Mouse (Mus musculus): ENCODE measurements around the gene Hmces. TPM values are rescaled to one million over a fixed set of nuclear protein-coding genes. Genes with fewer than 3 reads are reported as not detected.

The Hmces gene
- polyA plus RNA-seq, 1 experiment from 2014 or later: 47.1 TPM

DNA sequence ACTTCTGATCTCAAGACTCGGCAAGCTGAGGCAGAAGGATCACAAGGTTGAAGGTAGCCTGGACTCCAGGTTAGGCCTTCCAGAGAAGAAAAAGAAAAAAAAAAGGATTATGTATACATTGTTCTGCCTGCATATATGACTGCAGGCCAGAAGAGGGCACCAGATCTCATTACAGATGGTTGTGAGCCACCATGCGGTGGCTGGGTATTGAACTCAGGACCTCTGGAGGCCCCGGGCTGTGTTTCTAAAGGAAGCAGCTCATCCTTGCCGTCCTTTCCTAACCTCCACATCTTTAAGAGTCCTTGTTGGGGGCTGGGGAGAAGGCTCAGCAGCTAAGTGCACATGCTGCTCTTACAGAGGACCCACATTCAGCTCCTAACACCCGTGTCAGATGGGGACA, 7.1 kb upstream of the Hmces start:
- no peak overlapping the region for H3K4me3 ChIP-seq (replicated peaks; ENCODE audit: low read depth, low read length)
- H3K27me3 ChIP-seq (ENCODE audit: insufficient read depth, low read length): no peaks in the 10 kb centered on the region
- peak; percentile 25 for DNase-seq (ENCODE audit: low spot score)
- WGBS: 71% methylated on average over 5 of the region's 5 CpGs
- TF ChIP-seq CTCF (IDR thresholded peaks at IDR 0.05; ENCODE audit: low read depth): peak; percentile 70
- no peak overlapping the region for H3K27ac ChIP-seq
- peaks cover 75% of the 10 kb centered on the region for H3K36me3 ChIP-seq (ENCODE audit: insufficient read depth, low read length)
- H3K4me2 ChIP-seq (ENCODE audit: low read length): no peak overlapping the region
- no peaks in the 10 kb centered on the region for H3K4me1 ChIP-seq (replicated peaks; ENCODE audit: insufficient read depth, low read length)
- no peaks in the 10 kb centered on the region for H3K9me3 ChIP-seq (replicated peaks; ENCODE audit: low read length)
- H3K9ac ChIP-seq (ENCODE audit: low read depth, low read length): no peak overlapping the region
- ATAC-seq (replicated peaks; ENCODE audit: low FRiP score, low read depth): no peak

DNA sequence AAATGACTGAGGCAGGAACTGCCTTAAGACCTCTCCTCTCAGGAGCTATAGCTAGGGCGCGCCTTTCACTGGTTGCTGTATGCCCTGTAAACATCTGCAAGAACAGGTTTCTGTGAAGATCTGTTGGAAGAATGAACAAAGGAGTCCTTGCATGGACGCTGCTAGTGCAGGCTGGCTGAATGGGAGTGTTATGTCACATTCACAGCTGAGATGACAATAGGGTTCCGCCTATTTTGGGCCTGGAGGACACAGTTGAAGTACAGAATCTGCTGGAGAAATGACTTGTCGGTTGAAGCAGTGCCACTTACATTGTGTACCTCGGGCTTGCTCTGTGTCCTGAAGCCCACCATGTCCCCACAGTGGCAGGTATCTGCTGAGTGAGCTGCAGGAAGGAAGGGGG, 4.6 kb upstream of the Hmces start:
- Histone ChIP-seq H3K4me1 (replicated peaks; ENCODE audit: insufficient read depth, low read length) (0 out of 2 replicates have a peak, but pooled peaks cover 4% of the 10 kb centered on the region), H3K4me2 (ENCODE audit: low read length) (no peak overlapping the region), H3K27ac (no peak overlapping the region), H3K27me3 (ENCODE audit: insufficient read depth, low read length) (no peaks in the 10 kb centered on the region), H3K9ac (ENCODE audit: low read depth, low read length) (no peak overlapping the region), H3K9me3 (replicated peaks; ENCODE audit: low read length) (no peaks in the 10 kb centered on the region), H3K4me3 (replicated peaks; ENCODE audit: low read depth, low read length) (no peak overlapping the region), H3K36me3 (ENCODE audit: insufficient read depth, low read length) (peaks cover 56% of the 10 kb centered on the region)
- DNase-seq (ENCODE audit: low spot score) (no peak), ATAC-seq (replicated peaks; ENCODE audit: low FRiP score, low read depth) (no peak)
- 92% methylated on average over 6 of the region's 6 CpGs for WGBS
- TF ChIP-seq CTCF (IDR thresholded peaks at IDR 0.05; ENCODE audit: low read depth): no peak

DNA sequence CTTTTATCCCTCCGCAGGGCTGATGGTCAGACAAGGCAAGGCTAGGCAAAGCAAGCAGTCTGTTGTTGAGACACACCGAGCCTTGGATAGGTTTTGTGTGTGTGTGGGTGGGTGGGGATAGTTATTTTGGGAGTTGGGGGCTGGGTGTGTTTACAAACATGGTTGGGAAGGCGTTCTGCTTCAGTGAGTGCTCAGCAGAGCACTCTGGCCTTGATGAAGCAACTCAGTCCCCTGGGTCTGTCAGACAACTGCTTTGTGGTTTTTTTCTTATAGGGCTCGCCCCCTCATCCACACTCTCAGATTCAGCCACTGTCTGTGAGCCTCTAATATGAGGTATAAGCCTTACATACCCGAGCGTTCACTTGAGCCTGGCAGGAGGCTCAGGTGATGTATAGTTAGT, 2.2 kb upstream of the Hmces start:
- Histone ChIP-seq H3K27me3 (ENCODE audit: insufficient read depth, low read length) (no peaks in the 10 kb centered on the region), H3K4me3 (replicated peaks; ENCODE audit: low read depth, low read length) (no peak overlapping the region), H3K27ac (no peak overlapping the region), H3K36me3 (ENCODE audit: insufficient read depth, low read length) (peaks cover 47% of the 10 kb centered on the region), H3K9me3 (replicated peaks; ENCODE audit: low read length) (no peaks in the 10 kb centered on the region), H3K4me1 (replicated peaks; ENCODE audit: insufficient read depth, low read length) (peaks cover 7% of the 10 kb centered on the region; the same call in 1 of the 2 replicates), H3K9ac (ENCODE audit: low read depth, low read length) (no peak overlapping the region), H3K4me2 (ENCODE audit: low read length) (no peak overlapping the region)
- TF ChIP-seq CTCF (IDR thresholded peaks at IDR 0.05; ENCODE audit: low read depth): no peak
- WGBS: 68% methylated on average over 6 of the region's 6 CpGs
- DNase-seq (ENCODE audit: low spot score): no peak
- ATAC-seq (replicated peaks; ENCODE audit: low FRiP score, low read depth): no peak

DNA sequence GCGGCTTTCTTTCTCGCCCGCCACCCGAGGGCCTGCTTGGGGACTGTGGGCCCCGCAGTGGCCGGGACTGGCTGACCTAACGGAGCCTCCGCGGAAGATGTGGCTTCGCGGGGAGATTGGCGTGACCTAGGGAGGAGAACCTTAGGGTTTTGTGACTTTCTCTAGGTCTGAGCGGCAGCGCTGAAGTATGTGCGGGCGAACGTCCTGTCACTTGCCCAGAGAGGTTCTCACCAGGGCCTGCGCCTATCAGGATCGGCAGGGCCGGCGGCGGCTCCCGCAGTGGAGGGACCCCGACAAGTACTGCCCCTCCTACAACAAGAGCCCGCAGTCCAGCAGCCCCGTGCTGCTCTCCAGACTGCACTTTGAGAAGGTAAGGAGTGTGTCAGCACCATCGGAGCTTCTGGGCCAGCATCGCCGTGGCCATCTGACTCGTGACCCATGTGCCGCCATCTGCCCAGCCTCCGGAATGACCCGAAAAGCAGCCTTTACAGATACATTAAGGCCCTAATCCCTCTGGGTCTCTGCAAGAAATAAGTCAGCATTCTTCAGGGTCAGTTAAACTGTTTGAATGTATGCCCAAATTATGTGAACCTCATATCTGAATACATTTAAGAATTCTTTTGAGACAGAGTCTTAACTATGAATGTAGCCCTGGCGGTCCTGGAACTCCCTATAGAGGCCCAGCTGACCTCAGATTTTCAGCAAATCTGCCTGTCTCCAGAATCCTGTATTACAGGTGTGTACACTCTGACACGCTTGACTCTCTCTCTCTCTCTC, 779 bp downstream of the Hmces start:
- Histone ChIP-seq H3K4me1 (replicated peaks; ENCODE audit: insufficient read depth, low read length) (peaks cover 7% of the 10 kb centered on the region; the same call in 1 of the 2 replicates), H3K27ac (peak overlapping the region; percentile 89), H3K27me3 (ENCODE audit: insufficient read depth, low read length) (no peaks in the 10 kb centered on the region), H3K36me3 (ENCODE audit: insufficient read depth, low read length) (peaks cover 33% of the 10 kb centered on the region), H3K9me3 (replicated peaks; ENCODE audit: low read length) (no peaks in the 10 kb centered on the region), H3K4me3 (replicated peaks; ENCODE audit: low read depth, low read length) (peak overlapping the region; percentile 78), H3K9ac (ENCODE audit: low read depth, low read length) (peak overlapping the region; percentile 84), H3K4me2 (ENCODE audit: low read length) (peak overlapping the region; percentile 72)
- ATAC-seq (replicated peaks; ENCODE audit: low FRiP score, low read depth) (peak; percentile 59), DNase-seq (ENCODE audit: low spot score) (peak; percentile 51)
- WGBS: 2% methylated on average over 35 of the region's 35 CpGs
- TF ChIP-seq CTCF (IDR thresholded peaks at IDR 0.05; ENCODE audit: low read depth): no peak

DNA sequence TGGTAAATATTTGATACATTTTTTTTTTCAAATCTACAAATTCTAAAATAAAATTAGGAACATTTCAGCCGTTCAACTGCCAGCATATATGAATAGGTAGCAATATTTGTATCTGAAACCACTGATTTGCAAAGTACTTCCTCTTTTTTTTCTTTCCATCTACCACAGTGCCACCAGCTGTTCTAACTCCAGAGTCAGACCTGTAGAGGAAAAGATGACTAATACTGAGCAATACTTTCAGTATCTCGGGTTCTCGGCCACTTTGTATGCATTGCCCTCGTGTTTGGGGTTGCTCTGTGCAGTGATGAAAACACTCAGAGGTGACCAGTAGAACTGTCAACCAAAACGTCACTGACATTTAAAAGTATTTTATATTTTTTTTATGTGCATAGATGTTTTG, 2.2 kb downstream of the Hmces start:
- Histone ChIP-seq H3K27ac (no peak overlapping the region), H3K36me3 (ENCODE audit: insufficient read depth, low read length) (peaks cover 39% of the 10 kb centered on the region), H3K4me2 (ENCODE audit: low read length) (no peak overlapping the region), H3K27me3 (ENCODE audit: insufficient read depth, low read length) (no peaks in the 10 kb centered on the region), H3K4me1 (replicated peaks; ENCODE audit: insufficient read depth, low read length) (peaks cover 7% of the 10 kb centered on the region; the same call in 1 of the 2 replicates), H3K9me3 (replicated peaks; ENCODE audit: low read length) (no peaks in the 10 kb centered on the region), H3K4me3 (replicated peaks; ENCODE audit: low read depth, low read length) (no peak overlapping the region), H3K9ac (ENCODE audit: low read depth, low read length) (no peak overlapping the region)
- DNase-seq (ENCODE audit: low spot score): peak; percentile 20
- no peak for TF ChIP-seq CTCF (IDR thresholded peaks at IDR 0.05; ENCODE audit: low read depth)
- 77% methylated on average over 5 of the region's 5 CpGs for WGBS
- ATAC-seq (replicated peaks; ENCODE audit: low FRiP score, low read depth): no peak

DNA sequence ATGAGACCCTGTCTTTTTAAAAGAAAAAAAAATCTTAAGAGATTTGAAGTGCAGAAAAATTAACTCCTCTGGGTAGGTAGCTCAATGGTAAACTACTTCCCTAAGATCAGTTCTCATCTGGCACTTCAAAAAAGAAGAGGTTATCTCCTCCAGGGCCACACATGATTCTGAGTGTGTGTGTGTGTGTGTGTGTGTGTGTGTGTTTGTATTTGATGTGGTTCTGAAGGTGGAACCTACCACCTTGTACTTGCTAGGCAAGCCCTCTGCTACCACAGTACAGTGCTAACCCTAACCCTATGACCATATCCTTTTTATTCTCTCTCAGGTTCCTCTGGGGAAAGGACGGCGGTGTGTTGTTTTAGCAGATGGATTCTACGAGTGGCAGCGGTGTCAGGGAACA, 7.5 kb downstream of the Hmces start:
- WGBS: 95% methylated on average over 4 of the region's 4 CpGs
- no peak for TF ChIP-seq CTCF (IDR thresholded peaks at IDR 0.05; ENCODE audit: low read depth)
- no peaks in the 10 kb centered on the region for H3K27me3 ChIP-seq (ENCODE audit: insufficient read depth, low read length)
- no peak overlapping the region for H3K4me2 ChIP-seq (ENCODE audit: low read length)
- no peak overlapping the region for H3K27ac ChIP-seq
- no peaks in the 10 kb centered on the region for H3K9me3 ChIP-seq (replicated peaks; ENCODE audit: low read length)
- DNase-seq (ENCODE audit: low spot score) (no peak), ATAC-seq (replicated peaks; ENCODE audit: low FRiP score, low read depth) (no peak)
- no peak overlapping the region for H3K9ac ChIP-seq (ENCODE audit: low read depth, low read length)
- H3K36me3 ChIP-seq (ENCODE audit: insufficient read depth, low read length): peaks cover 50% of the 10 kb centered on the region
- H3K4me3 ChIP-seq (replicated peaks; ENCODE audit: low read depth, low read length): no peak overlapping the region
- no peaks in the 10 kb centered on the region for H3K4me1 ChIP-seq (replicated peaks; ENCODE audit: insufficient read depth, low read length)

All from kidney, postnatal 0 days (tissue).